Mouse (Mus musculus): ENCODE measurements at regions not wholly inside any gene's neighbourhood (a gene's known extent, or its start where the extent isn't known, plus 50 kb on each side); places are given as distances from the start of the nearest gene placed in this dataset.

DNA sequence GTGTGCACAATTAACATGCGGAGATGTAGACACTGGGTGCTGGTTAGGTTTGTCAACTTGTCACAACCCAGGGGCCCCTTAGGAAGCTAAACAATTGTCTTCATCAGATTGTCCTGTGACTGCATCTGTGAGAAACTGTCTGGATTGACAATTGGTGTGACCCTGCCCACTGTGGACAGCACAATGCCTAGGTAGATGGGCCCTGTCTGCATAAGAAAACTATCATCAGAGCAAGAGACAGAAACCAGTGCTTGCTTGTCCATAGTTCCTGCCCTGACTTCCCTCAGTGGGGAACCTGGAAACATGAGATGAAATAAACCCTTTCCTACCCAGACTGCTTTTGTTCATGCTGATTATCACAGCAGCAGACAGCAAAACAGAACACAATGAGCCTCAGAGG lies 63.5 kb upstream of the Tyw5 start:
- no peak for DNase-seq (ENCODE audit: low read depth)

DNA sequence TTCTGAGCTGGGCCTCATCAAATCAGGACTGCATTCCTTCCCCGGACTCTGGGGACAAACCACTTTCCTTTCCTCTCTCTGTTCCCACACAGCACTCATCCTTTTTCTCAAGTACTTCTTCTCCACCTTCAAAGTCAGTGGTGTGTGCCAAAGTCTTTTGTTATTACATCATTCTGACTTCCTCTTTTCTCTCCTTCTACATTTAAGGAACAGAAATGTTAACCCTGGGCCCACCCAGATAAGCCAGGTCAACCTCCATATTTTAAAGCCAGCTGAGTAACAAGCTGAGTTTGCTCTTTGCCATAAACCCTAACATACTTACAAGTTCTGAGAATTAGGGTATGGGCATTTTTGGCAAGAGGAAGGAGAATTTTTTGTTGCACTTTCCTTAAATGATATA lies 65.3 kb upstream of the Tyw5 start:
- DNase-seq (ENCODE audit: low read depth) = no peak

DNA sequence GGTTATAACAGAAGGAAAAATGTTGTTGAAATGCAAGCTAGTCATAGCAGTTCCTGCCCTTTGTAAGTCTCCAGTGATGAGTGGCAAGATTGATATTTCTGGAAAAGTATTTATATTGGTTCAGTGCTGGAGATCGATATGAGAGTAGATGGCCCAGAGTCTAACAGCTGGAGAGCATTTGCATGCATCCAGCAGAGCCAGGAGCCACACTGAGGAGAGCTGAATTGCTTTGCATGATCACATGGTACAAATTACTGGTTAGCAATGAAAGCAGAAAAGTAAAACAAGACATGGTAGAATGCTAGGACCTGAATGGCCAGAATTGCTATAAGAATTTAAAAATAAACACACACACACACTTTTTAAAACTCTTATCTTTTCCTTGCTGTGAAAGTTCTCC lies 70.8 kb upstream of the Tyw5 start:
- DNase-seq (ENCODE audit: low read depth) = peak; percentile 32

GRCm38 (mm10) chr1:57478151-57478550 lies 71.2 kb upstream of the Tyw5 start:
- DNase-seq (ENCODE audit: low read depth) = no peak

DNA sequence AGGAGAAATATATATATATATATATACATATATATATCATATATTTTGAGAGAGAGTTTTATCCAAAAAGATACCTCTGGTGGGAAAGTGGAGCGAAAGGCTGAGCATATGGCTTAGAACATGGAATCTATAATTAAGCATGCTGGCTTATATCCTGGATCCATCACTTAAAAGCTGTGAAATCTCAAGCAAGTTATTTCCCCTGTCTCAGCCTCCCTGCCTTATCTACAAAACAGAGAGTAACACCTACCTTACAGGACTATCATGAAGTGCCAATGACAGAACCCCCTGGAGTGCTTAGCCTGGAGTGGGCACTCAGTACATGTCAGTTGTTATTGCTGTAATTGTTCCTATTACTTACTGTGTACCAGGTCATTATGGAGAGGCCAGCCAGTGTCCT lies 71.9 kb upstream of the Tyw5 start:
- DNase-seq (ENCODE audit: low read depth) = no peak

GRCm38 (mm10) chr1:57479566-57479965 lies 72.7 kb upstream of the Tyw5 start:
- DNase-seq (ENCODE audit: low read depth) = no peak

DNA sequence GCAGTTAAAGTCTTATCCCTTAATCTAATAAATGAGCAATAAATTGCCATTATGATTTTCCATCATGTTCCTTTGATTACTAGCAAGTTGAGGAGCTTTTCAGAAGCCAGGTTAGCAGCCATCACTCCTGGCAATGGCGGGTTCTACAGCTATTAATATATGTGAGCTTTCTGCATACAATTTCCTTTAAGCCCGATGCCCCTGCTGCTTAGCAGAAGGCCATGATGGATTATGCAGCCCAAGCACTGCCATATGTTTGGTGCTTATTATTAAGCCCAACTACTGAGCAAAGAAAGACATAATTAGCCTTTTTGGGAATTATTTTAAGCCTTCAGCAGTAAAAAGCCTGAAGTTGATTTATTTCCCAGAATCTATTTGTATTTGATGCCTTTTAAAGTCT lies 82.3 kb upstream of the Tyw5 start:
- no peak for DNase-seq (ENCODE audit: low read depth)

- no peak for DNase-seq (ENCODE audit: low read depth)
Observed at GRCm38 (mm10) chr1:57489588-57489987, 82.7 kb upstream of the Tyw5 start.

DNA sequence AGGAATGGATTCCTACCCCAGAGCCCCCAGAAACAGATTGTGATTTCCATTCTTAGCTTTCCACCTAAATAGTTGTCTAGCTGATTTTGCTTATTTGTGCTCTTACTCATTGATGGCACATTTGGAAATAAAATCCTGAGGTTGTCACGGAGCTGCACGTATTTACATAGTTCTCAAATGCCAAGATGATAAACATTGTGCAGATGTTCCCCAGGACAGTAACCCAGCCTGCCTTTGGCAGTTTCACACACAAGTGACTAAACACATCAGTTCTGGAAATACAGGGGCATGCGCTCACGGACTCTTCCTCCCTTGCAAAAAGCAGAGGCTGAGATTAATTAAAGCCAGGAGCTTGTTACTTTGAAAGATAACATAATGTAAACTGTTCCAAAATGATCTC lies 83.1 kb upstream of the Tyw5 start:
- DNase-seq (ENCODE audit: low read depth) = peak; percentile 12

DNA sequence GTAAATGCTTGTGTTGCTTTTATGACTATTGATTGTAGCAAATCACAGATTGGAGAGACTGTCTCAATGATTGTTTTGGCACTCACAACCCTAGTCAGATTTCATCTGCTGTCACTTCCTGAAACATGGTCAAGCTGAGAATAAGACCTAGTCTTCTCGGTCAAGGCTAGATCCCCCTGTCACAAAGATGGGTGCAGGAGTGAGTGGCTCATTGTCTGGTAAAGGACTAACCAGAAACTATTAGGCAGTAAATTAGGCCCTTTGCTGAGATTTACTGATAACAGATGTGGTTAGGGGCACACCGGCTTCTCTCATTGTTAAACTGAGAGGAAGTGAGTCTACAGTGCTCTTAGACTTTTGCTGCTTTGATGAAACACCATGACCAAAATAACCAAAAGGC lies 85.8 kb upstream of the Tyw5 start:
- DNase-seq (ENCODE audit: low read depth) = no peak

- peak; percentile 71 for DNase-seq (ENCODE audit: low read depth)
Observed at GRCm38 (mm10) chr1:57497489-57498037, 90.7 kb upstream of the Tyw5 start.

GRCm38 (mm10) chr1:57510359-57511120 lies 103.6 kb upstream of the Tyw5 start:
- DNase-seq (ENCODE audit: low read depth) = no peak

- peak; percentile 41 for DNase-seq (ENCODE audit: low read depth)
Observed at GRCm38 (mm10) chr1:57511902-57512301, 105.0 kb upstream of the Tyw5 start.

GRCm38 (mm10) chr1:57512516-57512915 lies 105.6 kb upstream of the Tyw5 start:
- DNase-seq (ENCODE audit: low read depth) = peak; percentile 59

DNA sequence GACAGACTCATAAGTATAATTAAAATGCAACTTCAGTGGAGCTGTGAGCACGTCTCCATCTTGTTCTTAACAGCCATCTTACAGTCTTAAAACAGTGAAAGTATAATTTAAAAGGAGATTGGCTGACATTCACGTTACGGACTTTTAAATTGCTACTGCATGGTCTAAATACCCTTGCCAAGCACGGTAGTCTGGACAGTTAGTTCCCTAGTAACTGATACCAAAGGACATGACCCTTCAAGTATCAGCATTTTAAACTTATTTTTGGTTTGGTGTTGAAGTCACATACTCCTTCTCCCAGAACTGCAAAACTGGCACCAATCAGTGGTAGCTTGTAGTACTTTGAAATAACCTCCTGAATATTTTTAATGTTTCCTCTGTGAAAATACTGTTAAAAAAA lies 119.1 kb upstream of the Tyw5 start:
- DNase-seq (ENCODE audit: low read depth) = no peak

DNA sequence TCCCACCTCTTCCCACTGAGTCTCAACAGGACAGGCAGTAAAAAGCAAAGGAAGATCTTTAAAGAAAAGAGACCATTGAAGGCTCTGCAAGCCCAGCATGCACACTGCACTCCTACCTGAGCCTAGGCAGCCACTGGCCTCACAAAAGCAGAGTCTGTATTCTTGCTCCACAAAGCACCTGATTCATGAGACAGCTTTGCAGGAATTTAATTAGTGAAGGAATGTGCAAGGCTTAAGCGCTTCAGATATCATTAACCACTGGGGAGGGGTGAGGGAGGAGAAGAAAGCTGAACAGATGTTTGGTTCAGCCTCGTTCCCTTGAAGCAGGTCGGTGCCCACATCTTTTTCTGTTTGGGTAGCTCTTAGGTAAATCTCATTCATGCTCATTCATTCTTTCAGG lies 121.8 kb upstream of the Tyw5 start:
- DNase-seq (ENCODE audit: low read depth) = no peak

DNA sequence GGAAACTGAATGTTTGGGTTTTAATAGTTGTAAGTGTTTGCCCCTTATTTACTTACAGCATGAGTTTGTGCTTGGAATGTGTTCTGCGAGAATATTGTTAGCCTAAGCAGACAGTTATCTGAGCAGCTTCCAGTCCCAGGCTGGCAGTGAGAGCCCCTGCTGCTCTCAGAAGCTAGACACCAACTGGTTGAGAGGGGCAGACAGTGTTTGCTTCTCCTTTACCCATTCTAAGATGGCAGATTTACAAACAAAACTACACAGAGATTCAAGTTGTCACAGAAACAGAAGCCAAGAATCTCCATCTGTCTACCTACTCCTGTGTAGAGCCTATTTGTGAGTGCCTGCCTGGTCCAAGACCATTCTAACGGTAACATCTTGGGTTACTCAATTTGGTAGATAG lies 122.4 kb upstream of the Tyw5 start:
- no peak for DNase-seq (ENCODE audit: low read depth)

DNA sequence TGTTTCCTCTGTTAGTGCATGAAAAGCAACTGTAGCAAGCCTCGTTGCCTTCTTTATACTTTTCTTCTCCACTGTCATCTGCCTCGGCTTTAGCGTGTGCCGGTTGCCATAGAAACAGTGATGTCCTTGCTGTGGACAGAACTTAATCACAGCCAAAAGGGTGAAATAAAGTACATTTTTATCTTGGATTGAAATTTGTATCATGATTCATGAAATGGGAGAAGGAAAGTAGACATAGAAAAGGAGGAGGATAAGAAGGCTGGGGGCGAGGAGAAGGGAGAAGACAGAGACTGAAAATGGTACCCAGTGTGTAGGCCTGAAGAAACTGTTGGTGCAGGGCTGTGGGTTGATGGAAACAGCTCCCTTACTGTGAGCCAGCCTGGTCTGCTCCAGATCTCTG lies 130.5 kb upstream of the Tyw5 start:
- no peak for DNase-seq (ENCODE audit: low read depth)

DNA sequence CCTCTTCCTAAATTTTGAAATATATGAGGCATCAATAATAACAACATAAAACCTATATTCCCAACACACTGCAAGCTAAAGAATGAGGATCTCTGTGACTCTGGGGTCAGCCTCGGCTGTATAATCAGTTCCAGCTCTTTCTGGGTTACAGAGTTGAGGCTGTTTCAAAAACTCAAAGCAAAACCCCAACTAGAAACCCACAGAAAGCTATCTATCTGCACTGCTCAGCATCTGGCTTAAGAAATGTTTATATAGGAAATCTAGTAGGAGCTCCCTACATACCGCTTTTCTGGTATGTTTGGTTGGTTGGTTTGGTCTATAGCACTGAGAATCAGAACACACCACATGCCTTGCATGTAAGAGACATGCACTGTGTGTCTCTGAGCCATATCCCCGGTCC lies 137.8 kb upstream of the Tyw5 start:
- DNase-seq (ENCODE audit: low read depth) = no peak

DNA sequence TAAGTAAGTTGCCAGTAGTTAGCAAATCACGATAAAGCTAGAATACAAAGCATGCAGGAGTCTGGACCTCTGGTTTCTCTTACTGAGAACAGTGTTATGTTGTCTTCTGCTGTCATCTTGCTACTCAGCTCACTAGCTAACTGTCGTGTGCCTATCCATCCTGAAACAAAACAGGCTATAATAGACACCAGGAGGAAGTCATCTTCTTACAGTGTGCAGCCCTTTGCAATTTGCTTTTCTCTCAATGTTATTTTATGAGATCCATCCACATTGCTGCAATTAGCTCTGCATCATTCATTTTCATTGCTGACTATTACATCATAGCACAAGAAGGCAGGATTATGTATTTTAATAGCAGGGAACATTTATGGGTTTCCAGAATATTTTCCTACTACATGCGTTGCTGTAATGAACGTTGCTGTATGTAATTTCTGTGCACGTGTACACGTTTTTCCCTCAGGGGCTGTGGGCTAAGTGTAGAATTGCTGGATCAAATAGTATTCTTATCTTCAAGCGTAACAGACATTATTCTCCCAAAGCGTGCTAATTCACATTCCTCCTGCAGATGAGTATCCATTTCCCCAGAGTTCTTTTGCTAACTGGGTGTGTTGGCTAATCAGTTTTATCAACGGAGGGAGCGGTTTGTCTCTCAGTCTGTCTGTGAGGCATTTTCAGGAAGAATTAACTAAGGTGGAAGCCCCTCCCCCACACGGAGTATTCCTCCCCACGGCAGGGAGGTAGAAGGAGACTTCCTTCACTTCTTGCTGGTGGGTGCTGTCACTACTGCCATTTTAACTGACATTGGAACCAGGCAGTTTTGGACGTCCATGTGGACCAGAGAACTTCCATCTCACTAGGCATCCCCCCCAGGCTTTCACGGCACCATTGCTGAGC lies 139.1 kb upstream of the Tyw5 start:
- no peak for DNase-seq (ENCODE audit: low read depth)

DNA sequence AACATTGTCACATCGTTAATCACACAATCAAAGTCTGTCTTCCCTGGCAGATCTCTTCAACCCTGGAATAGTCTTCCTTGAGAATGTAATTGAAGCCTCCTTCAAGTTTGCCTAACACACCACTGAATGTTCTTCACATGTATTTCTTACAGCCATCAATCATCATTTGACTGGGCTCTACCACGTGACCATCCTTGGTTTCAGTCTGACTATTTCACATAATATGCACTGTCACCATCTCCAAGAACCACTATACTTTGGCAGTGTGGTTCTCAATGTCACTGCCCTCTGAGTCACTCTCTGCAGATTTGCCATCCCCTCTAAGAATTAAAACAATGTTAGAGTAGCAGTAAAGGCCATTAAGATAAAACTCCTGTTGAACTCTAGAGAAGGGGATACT lies 154.6 kb upstream of the Tyw5 start:
- peak; percentile 53 for DNase-seq (ENCODE audit: low read depth)

DNA sequence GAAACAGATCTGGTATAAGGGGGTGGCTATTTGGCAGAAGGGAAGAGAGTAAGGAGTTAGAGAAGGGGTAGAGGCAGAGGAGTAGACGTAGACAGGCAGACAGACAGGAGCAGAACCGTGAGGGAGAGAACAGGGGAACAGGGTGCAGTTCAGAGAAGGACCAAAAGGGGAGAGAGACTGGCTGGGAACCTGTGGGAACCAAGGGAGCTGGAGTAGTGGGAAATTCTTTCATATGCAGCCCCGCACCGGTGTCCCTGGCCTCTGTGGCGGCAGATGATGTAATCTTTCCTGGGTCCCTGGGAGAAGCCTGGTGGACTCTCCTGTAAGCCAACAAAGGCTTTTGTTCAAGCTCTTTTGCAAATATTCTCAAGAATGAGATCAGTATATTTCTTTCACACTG lies 157.8 kb upstream of the Tyw5 start:
- no peak for DNase-seq (ENCODE audit: low read depth)

- no peak for DNase-seq (ENCODE audit: low read depth)
Observed at GRCm38 (mm10) chr1:57572097-57572496, 165.2 kb upstream of the Tyw5 start.
